Mouse (Mus musculus) thymus, postnatal 25 days (tissue): ENCODE results near the gene Ahcy.
"Not testable (repeated sequence)": the region's sequence is repeated elsewhere in the genome, so short reads cannot be mapped to it uniquely, and the experiment has no call there.

Experiments
- DNase-seq: peaks from one replicate; pipeline ENCODE4 v3.0.0; 2022

The Ahcy gene

DNA sequence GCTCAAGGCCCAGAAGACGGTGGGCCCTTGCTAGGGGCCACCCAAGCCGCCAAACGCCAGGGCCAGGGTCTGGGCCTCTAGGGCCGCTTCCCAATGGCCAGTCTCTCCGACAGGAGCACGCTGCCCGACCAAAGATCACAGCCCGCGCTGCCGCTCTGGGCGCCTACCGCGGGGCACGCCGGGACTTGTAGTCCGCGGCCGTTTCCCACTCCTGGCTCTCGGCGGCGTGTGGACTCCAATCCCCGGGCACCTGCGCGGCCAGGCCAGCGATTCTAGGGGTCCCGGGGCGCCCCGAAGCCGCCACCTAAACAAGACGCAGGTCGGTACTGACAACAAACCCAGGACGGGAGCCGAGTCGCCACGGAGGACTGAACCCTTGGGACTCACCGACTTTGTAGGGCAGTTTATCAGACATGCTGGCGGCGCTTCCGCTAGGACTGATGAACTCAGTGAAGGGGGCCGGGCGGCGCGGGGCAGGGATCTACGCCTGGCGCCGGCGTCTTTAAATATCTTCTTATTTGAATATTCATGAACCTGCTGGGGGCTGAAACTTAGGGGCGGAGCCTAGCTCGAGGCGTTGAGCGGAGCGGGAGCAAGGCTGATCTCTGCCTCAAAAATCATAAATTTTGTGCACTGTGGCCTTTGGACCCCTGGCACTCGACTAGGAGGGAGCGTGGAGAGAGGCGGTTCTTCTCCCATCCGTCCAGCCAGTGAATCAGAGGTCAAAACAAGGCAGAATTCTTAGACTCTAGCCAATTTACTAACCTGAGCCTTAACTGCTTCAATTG lies at the start of gene Ahcy:
TSS of gene Ahcy (minus strand) at position 520 of the 788 bp plus-strand sequence.
- peak; percentile 91 for DNase-seq

- no peak for DNase-seq
Measured at GRCm38 (mm10) chr2:155115216-155115830, 41.0 kb upstream of the Ahcy start.

- DNase-seq = not testable (repeated sequence)
Measured at GRCm38 (mm10) chr2:155107276-155107675, 33.0 kb upstream of the Ahcy start.

GRCm38 (mm10) chr2:155103607-155104006 lies 29.3 kb upstream of the Ahcy start:
- no peak for DNase-seq

DNA sequence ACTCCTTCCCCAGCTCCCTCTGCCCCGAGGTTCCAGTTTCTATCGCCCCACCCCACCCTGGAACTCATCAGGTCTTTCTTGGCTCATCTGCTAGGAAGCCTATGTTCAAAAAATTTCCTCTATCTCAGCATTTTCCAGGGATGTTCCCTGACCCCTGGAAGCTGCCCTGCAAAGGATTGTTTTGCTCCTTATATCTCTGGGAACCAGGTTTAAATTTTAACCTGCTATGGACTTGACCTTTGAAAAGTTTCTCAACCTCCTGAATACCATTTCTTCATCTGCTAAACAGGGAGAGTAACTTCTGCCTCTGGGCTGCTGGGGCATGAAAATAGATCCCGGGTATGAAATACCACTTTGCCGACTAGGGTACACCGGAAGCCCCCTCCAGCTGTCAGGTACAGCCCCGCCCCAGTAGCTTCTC lies 27.5 kb upstream of the Ahcy start:
- no peak for DNase-seq

GRCm38 (mm10) chr2:155100796-155101259 lies 26.5 kb upstream of the Ahcy start:
- no peak for DNase-seq

DNA sequence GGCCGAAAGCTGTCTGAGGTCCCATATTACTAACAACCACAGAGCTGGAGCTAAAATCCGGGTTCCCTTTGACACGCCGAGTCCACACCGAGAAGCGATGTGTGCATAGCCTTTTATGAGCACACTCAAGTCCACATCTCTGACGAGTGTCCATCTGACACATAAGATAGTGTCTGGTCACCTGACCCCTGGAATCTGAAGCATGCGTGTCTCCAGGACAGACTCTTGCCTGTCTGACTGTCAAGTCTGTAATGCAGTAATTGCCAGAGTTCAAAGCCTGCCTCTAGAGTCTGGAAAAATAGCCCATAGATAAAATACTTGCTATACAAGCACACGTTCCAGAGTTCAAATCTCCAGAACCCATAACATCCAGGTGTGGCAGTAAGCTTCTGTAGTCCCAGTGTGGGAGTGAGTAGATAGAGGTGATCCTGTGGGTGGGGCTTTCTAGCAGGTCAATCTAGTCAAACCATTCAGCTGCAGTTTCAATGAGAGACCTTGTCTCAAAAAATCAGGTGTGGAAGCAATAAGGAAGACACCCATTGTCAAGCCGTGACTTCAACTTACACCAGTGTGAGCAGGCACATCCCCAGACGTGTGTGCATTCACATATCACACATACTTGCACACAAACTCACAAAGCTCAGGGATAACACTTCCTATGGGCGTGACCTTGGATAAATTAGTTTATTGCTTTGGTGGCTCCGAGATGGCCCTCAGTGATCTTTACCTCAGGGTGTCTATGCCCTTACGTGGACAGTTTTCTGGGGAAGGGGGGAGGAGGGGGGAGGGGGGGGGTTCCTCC lies 25.9 kb upstream of the Ahcy start:
- no peak for DNase-seq

DNA sequence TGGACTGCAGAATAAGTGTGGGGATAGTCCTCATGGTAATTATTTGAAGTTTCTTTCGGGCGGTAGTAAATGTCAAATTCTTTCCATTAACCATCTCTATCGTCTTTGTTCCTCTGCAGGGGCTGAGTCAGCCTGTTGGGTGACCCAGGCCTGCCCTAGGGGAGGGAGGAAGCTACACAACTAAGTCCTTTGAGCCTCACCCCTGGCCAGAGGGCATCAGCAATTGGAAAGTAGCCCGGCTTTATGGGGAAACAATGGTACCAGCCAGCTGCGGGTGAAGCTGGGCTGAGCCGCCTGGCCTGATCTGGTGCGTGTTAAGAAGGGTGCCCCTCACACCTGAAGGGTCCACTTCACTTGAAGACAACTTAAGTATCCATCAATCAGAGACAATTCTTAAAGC lies 25.1 kb upstream of the Ahcy start:
- no peak for DNase-seq

DNA sequence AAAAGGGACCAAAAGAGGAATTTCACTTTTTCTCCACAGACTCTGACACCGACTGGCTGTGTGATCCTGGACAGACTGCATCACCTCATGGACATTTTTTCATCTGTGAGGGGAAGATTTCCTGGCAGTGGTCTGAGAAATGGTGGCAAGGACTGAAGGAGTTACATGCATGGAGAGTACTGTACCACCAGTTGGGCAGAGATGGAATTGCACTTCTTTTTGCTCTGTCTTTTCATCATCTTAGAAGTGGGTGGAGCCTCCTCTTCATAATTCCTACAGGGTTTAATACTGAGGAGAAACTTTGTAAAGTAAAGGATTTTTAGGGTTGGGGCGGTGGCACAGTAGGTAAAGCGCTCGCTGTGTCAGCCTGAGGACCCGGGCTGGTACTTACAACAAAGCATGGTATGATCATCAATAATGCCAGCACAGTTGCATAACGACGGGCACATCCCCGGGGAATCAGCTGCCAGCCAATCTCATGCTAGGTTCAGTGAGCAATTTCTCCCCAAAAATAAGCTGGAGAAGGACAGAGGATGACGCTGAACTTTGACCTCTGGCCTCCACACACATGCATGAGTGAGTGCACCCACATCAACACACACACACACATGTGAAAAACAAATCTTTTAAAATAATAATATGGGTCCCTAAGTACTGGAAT lies 24.6 kb upstream of the Ahcy start:
- DNase-seq = no peak

- no peak for DNase-seq
Measured at GRCm38 (mm10) chr2:155093418-155093817, 19.1 kb upstream of the Ahcy start.

DNA sequence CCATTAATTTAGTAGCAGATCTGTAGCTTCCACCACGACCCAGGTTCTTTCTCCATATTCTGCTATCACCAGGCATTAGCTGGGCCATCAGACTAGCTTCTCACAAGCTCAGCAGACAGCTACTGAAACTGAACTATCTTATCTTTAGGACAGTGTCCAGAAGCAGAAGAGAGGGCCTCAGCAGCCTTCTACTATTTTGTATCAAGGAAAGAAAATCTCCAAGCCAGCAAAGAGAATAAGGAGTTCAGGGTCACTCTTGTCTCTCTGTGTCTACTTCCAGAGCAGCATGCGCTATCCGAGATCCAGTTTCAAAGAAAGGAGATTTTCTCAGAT lies 17.4 kb upstream of the Ahcy start:
- DNase-seq = no peak

- no peak for DNase-seq
Measured at GRCm38 (mm10) chr2:155090909-155091742, 16.8 kb upstream of the Ahcy start.

DNA sequence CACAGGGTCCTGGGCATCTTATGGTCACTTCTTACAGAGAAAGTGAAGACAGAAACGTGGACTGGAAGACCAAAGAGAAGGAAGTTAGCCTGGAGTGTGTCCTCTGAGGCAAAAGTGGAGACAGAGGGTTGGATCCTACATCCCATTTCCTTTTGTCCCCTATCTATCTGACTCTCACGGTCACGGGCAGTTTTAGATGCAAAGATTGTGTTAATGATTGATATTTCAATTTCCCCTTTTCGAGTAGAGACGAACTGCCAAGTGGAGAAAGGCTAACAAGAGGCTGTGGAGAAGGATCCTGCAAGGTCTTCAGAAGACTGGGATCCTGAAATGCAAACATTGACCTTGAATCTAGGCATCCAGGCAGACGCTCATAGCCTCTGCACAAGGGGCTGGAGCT lies 14.0 kb upstream of the Ahcy start:
- no peak for DNase-seq

- no peak for DNase-seq
Measured at GRCm38 (mm10) chr2:155086328-155086727, 12.0 kb upstream of the Ahcy start.

- no peak for DNase-seq
Measured at GRCm38 (mm10) chr2:155084546-155084945, 10.2 kb upstream of the Ahcy start.

DNA sequence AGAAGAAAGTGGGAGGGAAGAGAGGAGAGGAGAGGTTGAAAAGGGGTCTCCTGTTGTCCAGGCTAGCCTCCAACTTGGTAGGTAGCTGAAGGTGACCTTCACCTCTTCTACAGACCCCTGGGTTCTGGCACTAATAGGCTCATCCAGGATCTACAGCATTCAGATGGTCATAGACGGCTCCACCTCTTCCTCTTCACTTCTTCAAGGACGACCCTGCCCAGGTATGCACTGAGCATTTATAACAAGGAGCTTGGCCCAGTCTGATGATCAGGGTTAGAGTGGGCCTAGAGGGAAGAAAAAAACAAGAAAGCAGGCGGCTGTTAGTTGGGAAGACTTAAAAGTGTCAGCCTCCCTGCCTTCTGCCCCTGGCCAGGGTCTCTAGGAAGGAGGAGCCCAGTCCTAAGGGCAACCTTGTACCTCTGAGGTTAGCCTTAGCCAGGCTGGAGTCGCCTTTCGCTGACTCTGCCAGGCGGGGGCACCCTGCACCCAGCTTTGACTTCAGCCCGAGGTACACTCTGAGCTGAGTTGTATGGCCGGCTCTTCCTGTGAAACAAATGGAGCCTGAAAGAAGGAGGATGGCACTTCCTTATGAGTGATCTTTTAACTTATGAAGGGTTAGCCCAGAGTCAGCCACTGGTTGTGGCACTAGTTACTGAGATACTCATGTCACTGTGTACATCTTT lies 8.0 kb upstream of the Ahcy start:
- peak; percentile 77 for DNase-seq

DNA sequence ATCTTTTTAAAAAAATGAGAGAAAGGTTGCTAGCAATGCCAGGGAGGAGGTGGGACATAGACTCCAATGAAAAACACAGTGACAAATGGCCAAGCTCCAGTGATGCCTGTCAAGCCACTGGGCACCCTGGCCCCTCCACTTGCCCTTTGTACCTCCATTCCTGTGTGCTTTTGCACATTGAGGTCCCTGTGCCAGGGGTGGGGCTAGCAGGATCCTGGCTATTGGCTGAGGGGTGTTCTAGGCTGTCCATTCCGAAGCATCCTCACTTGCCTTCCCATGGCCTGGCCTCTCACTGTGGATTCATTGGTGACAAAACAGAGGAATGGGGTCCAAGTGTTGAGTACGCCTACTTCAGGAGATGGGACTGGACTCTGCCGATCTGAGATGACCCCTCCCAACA lies 6.8 kb upstream of the Ahcy start:
- DNase-seq = no peak

- DNase-seq = no peak
Measured at GRCm38 (mm10) chr2:155080179-155080530, 5.9 kb upstream of the Ahcy start.

- DNase-seq = peak; percentile 52
Measured at GRCm38 (mm10) chr2:155079500-155080178, 5.3 kb upstream of the Ahcy start.

DNA sequence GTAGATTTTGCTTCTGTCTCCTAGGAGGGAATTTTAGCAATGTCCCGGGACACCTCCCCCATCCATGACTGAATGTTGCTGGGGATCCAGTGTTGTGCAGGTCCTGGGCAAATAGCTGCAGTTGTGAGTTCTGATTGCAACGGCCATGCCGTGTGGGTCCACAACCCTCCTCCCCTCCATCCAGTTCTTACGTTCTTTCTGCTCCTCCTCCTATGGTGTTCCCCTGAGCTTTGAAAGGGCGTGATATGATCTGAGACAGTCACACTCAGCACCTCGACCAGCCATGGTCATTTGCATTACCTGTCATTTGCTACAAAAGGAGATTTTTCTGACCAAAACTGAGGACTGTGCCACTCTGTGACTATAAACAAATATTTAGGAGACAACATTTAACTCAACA lies 1.4 kb upstream of the Ahcy start:
- no peak for DNase-seq

GRCm38 (mm10) chr2:155074766-155075330 lies 551 bp upstream of the Ahcy start:
- DNase-seq = no peak
